Mouse (Mus musculus) heart, postnatal 0 days (tissue): ENCODE results near the gene Rhbdl1. TPM values are rescaled to one million over a fixed set of nuclear protein-coding genes. Genes with fewer than 3 reads are reported as not detected.
"Not testable (repeated sequence)": the region's sequence is repeated elsewhere in the genome, so short reads cannot be mapped to it uniquely, and the experiment has no call there.

Source experiments
- ATAC-seq: fragments of 200-750 bp; cut with Nextera tagmentation; 2 replicates; pipeline ENCODE4 v1.8.0; 2017; ENCODE audit warnings: low read depth, moderate number of reproducible peaks, moderate library complexity; ENCODE audit not compliant: insufficient read depth
- DNase-seq: peaks from one replicate; pipeline ENCODE4 v3.0.0-alpha.2; 2016; ENCODE audit warnings: low spot score
- H3K27ac ChIP-seq: fragments of 300-500 bp; sonication (generic); 2 replicates; pipeline ENCODE4 v1.5.1; 2014; ENCODE audit warnings: low read depth, mild to moderate bottlenecking
- H3K27me3 ChIP-seq: fragments of 300-500 bp; sonication (generic); 2 replicates; pipeline ENCODE4 v1.6.1; 2014; ENCODE audit warnings: low read length, mixed read lengths; ENCODE audit not compliant: control insufficient read depth, insufficient read depth
- H3K36me3 ChIP-seq: fragments of 300-500 bp; sonication (generic); replicated peaks from 2 replicates; pipeline ENCODE4 v1.6.1; 2014; ENCODE audit warnings: low read length, mixed read lengths; ENCODE audit not compliant: control insufficient read depth, insufficient read depth
- H3K4me1 ChIP-seq: fragments of 300-500 bp; sonication (generic); 2 replicates; pipeline ENCODE4 v1.6.1; 2014; ENCODE audit warnings: antibody characterized with exemption; ENCODE audit not compliant: control insufficient read depth, insufficient read depth
- H3K4me2 ChIP-seq: fragments of 300-500 bp; sonication (generic); 2 replicates; pipeline ENCODE4 v1.6.1; 2014; ENCODE audit warnings: low read depth, mild to moderate bottlenecking, low read length, moderate library complexity
- H3K4me3 ChIP-seq: fragments of 300-500 bp; sonication (generic); 2 replicates; pipeline ENCODE4 v1.5.1; 2014; ENCODE audit warnings: low read depth, low read length
- H3K9ac ChIP-seq: fragments of 300-500 bp; sonication (generic); replicated peaks from 2 replicates; pipeline ENCODE4 v1.6.1; 2014; ENCODE audit warnings: low read depth, low read length, mixed read lengths
- H3K9me3 ChIP-seq: fragments of 300-500 bp; sonication (generic); replicated peaks from 2 replicates; pipeline ENCODE4 v1.6.1; 2016; ENCODE audit warnings: low read length; ENCODE audit not compliant: control insufficient read depth
- CTCF ChIP-seq: IDR thresholded peaks from 2 replicates; pipeline ENCODE4 v1.5.1; 2016; ENCODE audit warnings: antibody characterized with exemption, control low read depth, low read depth
- EP300 ChIP-seq: IDR thresholded peaks from 2 replicates; pipeline ENCODE4 v1.6.1; 2016; ENCODE audit warnings: antibody characterized with exemption, low read depth
- WGBS: fragments of 180-500 bp; shearing (Covaris S2); extraction: QIAGEN DNeasy Blood & Tissue Kit; methylation state at CpG from one replicate; pipeline ENCODE4 v1.1.7; 2014; 5-methylcytosine and 5-hydroxymethylcytosine counted together
- polyA plus RNA-seq: library from polyadenylated mRNA; unstranded; fragments of >200 nt; fragmentation: Nextera tagmentation; extraction: Ambion mirVana; gene quantifications from 2 replicates; pipeline ENCODE4 v1.2.1, GENCODE M21; 2015
- total RNA-seq: library from RNA; depleted of rRNA; stranded (reverse); fragments of >200 nt; gene quantifications from 2 replicates; pipeline ENCODE4 v1.2.3, GENCODE M21; 2014; ENCODE audit warnings: low replicate concordance

The Rhbdl1 gene
- total and polyA plus RNA-seq, 2 experiments from 2014 or later = 2.2 to 2.3 TPM

GRCm38 (mm10) chr17:25875171-25876136 is 38.4 kb upstream of the Rhbdl1 start:
- peak; percentile 93 for ATAC-seq
- no peaks in the 10 kb centered on the region for H3K36me3 ChIP-seq
- H3K27me3 ChIP-seq = no peaks in the 10 kb centered on the region
- under 1% methylated on average over 59 of the region's 59 CpGs for WGBS
- H3K9ac ChIP-seq = peak overlapping the region; percentile 66
- H3K4me2 ChIP-seq = peak overlapping the region; percentile 90
- DNase-seq = peak; percentile 87
- H3K4me1 ChIP-seq = peaks cover 18% of the 10 kb centered on the region; the same call in 1 of the 2 replicates
- peak overlapping the region; percentile 94 for H3K27ac ChIP-seq
- H3K4me3 ChIP-seq = peak overlapping the region; percentile 80
- H3K9me3 ChIP-seq = no peaks in the 10 kb centered on the region
- TF ChIP-seq CTCF (no peak), EP300 (no peak; the same call in 1 of the 2 replicates)

GRCm38 (mm10) chr17:25874721-25875170 is 37.7 kb upstream of the Rhbdl1 start, which contains the start of gene Mettl26:
TSS of gene Mettl26 (plus strand) at chr17:25875074.
- TF ChIP-seq CTCF = peak; percentile 2; the same call in 1 of the 2 replicates
- TF ChIP-seq EP300 = no peak
- peak within 1 kb of the TSS; percentile 94 for H3K27ac ChIP-seq
- no peaks in the 10 kb centered on the region for H3K27me3 ChIP-seq
- H3K36me3 ChIP-seq = no peaks in the 10 kb centered on the region
- no peaks in the 10 kb centered on the region for H3K9me3 ChIP-seq
- DNase-seq (peak; percentile 48), ATAC-seq (peak; percentile 76)
- H3K4me3 ChIP-seq = peak within 1 kb of the TSS; percentile 80
- peak within 1 kb of the TSS; percentile 90 for H3K4me2 ChIP-seq
- under 1% methylated on average over 25 of the region's 25 CpGs for WGBS
- H3K9ac ChIP-seq = peak within 1 kb of the TSS; percentile 66
- H3K4me1 ChIP-seq = peaks cover 18% of the 10 kb centered on the region; the same call in 1 of the 2 replicates

GRCm38 (mm10) chr17:25874148-25874720 is 37.1 kb upstream of the Rhbdl1 start:
- TF ChIP-seq CTCF (no peak), EP300 (no peak)
- Histone ChIP-seq H3K4me1 (peaks cover 18% of the 10 kb centered on the region; the same call in 1 of the 2 replicates), H3K27ac (peak overlapping the region; percentile 94), H3K4me2 (peak overlapping the region; percentile 90), H3K27me3 (no peaks in the 10 kb centered on the region), H3K9me3 (no peaks in the 10 kb centered on the region), H3K9ac (peak overlapping the region; percentile 66), H3K36me3 (no peaks in the 10 kb centered on the region), H3K4me3 (peak overlapping the region; percentile 80)
- ATAC-seq = no peak; the same call in 1 of the 2 replicates
- 10% methylated on average over 14 of the region's 14 CpGs for WGBS
- no peak for DNase-seq

GRCm38 (mm10) chr17:25873405-25874147 is 36.5 kb upstream of the Rhbdl1 start:
- H3K27ac ChIP-seq = 0 out of 2 replicates have a peak overlapping the region, but pooled peaks have one; percentile 21
- no peak overlapping the region for H3K9ac ChIP-seq
- ATAC-seq (no peak), DNase-seq (no peak)
- no peaks in the 10 kb centered on the region for H3K9me3 ChIP-seq
- TF ChIP-seq CTCF (no peak), EP300 (no peak)
- H3K4me2 ChIP-seq = no peak overlapping the region
- 76% methylated on average over 11 of the region's 11 CpGs for WGBS
- H3K4me3 ChIP-seq = no peak overlapping the region
- H3K36me3 ChIP-seq = no peaks in the 10 kb centered on the region
- H3K4me1 ChIP-seq = peaks cover 18% of the 10 kb centered on the region; the same call in 1 of the 2 replicates
- H3K27me3 ChIP-seq = no peaks in the 10 kb centered on the region

GRCm38 (mm10) chr17:25872676-25873075 is 35.6 kb upstream of the Rhbdl1 start:
- WGBS = 81% methylated on average over 3 of the region's 3 CpGs
- H3K27me3 ChIP-seq = no peaks in the 10 kb centered on the region
- H3K36me3 ChIP-seq = no peaks in the 10 kb centered on the region
- H3K9ac ChIP-seq = no peak overlapping the region
- peaks cover 18% of the 10 kb centered on the region; the same call in 1 of the 2 replicates for H3K4me1 ChIP-seq
- DNase-seq (no peak), ATAC-seq (no peak)
- H3K27ac ChIP-seq = no peak overlapping the region
- TF ChIP-seq CTCF (no peak), EP300 (no peak)
- no peak overlapping the region for H3K4me3 ChIP-seq
- H3K4me2 ChIP-seq = no peak overlapping the region
- no peaks in the 10 kb centered on the region for H3K9me3 ChIP-seq

- ATAC-seq, DNase-seq, H3K9me3 ChIP-seq, H3K36me3 ChIP-seq, H3K4me3 ChIP-seq, H3K27ac ChIP-seq, H3K27me3 ChIP-seq, H3K4me2 ChIP-seq, H3K9ac ChIP-seq: not testable (repeated sequence)
- H3K4me1 ChIP-seq = peaks cover 23% of the 10 kb centered on the region
These were observed 34.5 kb upstream of the Rhbdl1 start for GRCm38 (mm10) chr17:25871566-25871965.
